Mouse (Mus musculus): Measurements from ENCODE around the gene Sdhb. TPM values are rescaled to one million over a fixed set of nuclear protein-coding genes. Genes with fewer than 3 reads are reported as not detected.
A peak's percentile ranks its signal among the peaks of the same experiment; 100 is the strongest.

Sdhb gene
- total RNA-seq, 2 experiments from 2014 or later = 175 to 186 TPM

DNA sequence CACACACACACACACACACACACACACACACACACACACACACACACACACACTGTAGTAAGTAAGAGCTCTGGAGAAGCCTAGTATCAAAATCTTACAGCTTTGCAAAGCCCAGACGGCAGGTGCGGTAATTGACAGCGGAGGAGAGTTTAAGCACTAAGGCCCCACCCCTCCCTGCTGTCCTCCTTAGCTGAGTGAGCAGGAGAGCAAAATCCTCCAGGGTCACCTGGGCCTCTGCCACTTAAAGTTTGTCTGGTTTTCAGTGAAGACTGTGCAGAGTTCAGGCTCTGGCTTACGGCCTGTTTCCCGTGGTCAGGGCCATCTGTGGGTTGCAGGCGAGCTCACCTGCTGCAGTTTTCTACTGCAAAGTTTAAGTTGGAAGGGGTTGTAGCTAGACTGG is 12.5 kb upstream of the Sdhb start:
- DNase-seq = no peak

DNA sequence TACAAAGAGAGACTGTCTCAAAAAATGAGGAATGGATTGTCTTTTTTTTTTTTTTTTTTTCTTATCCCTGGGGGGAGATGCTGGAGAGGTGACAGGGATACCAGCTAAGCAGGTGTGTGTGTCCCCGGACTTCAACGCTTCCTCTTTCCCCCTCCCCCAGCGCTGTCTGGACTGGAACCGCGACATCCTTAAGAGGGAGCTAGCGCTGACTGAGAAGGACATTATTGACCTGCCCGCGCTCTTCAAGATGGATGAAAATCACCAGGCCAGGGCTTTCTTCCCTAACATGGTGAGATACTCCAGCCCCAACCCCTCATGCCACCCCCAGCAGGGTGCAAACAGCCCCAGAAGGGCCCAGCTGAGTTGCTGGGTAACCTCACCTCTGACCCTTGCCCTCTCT is 12.0 kb upstream of the Sdhb start:
- no peak for DNase-seq

DNA sequence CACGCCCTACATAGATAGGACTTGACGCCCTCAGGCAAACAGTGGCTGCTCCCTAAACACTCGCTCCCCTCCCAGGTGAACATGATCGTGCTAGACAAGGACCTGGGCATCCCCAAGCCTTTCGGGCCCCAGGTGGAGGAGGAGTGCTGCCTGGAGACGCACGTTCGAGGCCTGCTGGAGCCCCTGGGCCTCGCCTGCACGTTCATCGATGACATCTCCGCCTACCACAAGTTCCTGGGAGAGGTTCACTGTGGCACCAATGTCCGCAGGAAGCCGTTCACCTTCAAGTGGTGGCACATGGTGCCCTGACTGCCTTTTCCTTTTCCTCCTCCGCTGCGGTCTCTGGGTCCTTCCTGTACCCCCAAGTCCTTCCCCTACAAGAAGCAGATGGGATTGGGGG is 11.4 kb upstream of the Sdhb start:
- no peak for DNase-seq

DNA sequence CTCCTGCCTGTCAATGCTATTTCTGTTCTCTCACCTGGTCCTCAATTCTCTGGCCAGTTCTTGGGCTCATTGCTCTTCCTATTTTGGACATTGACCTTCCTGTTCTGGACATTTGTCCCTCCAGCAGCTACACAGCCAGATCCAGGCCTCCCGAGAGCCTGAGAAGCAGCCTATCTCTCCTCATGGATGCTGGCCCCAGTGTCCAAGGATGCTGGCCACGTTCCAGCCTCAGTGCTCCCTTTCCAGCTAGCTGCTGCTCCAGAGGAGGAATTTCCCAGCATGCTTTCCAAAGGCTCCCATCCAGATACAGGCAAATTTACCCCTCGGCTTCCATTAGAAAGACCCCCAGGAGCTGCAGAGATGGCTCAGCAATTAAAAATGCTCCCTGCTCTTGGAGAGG is 10.4 kb upstream of the Sdhb start:
- no peak for DNase-seq

DNA sequence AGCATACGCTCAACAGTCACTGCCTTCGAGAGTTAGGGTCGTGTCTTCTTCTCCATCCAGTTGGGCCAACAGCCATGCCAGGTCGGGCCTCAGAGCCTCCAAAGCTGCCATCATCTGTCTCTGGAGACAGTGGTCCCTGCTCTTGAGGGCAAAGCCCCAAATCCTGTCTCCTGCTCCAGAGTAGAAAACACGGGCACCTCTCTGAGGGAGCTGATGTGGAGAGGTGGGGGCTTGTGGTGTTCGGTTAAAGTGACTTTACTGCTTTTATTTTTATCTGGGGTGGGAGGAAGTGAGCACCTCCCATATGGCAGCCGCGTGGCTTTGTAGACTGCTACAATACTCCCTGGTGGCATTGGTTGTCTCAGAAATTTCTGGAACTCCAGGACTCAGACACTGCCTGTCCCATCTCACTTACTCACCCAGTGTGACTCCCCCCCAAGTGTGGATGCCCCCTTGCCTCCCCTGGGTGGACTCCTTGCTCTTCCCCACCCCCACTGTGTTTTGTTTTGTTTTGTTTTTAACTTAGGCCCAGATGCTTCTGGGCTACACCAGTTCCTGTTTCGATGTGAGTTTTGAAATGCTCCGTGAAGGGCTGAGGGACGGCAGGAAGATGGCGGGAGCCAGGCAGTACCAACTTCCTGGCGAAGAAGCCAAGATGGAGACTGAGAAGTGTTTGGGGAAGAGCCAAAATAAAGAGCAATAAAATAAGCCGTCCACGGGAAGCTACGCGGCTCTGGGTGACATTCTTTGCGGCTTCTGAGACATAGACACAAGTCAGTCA is 9.0 kb upstream of the Sdhb start:
- DNase-seq = no peak

DNA sequence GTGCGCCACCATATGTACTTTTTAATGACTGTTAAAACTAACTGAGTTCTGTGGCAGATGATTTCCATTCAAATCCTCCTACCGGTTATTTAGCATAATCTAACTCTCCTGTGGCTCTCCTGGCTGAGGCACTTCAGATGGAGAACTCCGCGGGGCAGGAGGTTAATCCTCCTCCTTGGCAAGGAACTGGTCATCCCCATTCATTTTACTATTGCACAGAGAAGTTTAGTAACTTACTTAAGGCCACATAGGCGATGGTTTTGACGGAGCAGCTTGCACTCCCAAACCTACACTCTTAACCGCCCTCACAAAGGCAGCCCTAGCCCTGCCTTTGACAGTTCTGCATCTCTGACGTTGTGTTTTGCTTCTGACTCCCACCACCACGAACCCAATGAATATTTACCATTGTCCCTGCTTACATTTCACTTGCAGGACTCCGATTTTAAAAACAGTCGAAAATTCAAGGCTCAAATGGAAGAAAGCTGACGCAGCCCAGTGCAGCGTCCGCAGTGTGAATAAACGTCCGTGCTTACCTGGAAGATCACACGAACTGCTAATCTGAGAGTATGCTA is 3.8 kb upstream of the Sdhb start:
- DNase-seq = no peak

DNA sequence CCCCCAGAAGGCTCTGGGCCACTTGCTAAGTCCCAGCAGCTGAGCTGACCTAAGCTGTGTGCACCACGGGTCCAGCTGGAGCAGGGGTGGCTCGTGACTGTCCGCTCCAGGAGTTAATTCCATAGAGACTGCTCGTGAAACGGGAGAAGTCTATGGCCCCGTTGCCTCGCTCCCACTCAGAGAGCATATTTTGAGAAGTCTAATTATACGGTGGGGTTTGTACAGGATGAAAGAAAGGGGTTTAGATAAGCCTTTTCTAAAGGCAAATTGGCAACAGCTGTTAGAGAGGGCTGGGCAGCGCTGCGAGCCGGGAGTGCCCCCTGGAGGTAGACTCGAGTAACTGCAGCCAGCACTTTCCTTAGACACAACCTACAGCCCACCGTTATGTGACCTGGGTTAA is 3.3 kb upstream of the Sdhb start:
- DNase-seq = peak; percentile 76 to 78

DNA sequence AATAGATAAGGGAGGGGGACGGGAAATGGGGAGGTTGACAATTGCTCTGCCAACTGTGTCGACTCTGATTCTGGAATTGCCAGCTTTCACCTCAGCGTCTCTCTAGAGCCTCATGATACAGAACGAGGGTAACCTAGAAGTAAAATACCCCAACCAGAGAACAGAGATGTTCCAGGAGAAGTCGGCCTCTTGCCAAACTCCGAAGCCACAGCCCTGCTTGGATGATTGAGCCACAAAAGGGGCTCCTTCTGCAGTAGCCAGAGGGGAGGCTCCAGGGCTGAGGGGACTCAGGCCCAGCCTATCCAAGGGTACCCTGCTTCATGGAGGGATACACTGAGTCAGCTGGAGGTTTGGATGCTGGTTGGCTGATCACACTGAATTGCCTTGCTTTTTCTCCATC is 2.7 kb upstream of the Sdhb start:
- no peak for DNase-seq

DNA sequence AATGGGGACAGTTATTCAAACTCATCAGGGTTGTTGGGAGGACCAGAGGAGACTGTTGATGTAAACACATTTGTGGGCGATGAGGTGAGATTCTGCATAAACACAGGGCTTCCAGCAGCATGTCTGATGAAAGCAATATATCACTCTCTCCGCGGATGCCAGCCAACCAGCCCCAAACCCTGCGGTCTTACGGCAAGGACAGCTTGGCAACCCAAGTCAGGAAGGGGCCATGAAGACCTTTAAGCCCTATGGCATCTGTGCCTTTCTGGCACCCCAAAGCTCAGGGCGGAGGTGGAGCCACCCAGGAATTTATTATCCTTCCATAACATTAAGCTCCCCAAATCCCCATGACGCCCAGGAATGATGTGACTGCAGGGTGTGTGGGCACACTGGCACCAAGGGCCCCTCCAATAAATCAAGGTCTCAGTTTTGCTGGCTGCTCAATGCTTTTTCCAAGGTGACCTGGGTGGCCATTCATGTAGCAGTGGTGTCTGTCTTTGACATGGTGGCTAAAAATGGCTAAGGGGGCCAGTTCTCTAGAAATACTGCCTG is 1.8 kb upstream of the Sdhb start:
- no peak for DNase-seq

DNA sequence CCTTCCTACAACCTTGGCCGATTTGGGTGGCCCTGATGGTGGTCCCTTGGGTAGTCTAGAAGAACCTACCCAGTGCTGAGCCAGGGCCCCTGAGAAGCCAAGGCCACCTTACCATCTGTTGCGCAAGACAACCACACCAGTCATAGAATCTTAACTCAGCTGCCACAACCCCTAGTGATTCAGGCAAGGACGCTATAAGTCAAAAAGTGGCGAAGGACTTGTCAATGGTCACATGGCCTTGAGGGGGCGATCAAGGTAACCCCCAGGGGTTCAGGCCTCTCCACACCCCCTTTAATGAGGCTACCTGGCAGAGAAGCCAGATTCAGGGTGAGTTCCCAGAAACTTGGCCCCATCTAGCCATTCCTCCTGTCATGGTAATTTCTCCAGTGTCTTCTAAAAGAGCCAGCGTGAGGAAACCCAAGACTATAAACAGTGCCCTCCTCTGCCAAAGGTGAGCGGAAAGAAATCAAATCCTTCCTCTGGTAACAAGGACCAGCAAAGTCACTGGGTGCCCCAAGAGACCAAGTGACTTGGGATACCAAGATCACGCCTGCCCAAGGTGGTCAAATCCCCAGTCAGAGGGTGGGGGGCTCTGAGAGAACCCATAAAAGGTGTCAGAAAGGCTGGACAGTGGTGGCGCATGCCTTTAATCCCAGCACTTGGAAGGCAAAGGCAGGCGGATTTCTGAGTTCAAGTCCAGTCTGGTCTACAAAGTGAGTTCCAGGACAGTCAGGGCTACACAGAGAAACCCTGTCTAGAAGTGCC is 1.1 kb upstream of the Sdhb start:
- DNase-seq = no peak

DNA sequence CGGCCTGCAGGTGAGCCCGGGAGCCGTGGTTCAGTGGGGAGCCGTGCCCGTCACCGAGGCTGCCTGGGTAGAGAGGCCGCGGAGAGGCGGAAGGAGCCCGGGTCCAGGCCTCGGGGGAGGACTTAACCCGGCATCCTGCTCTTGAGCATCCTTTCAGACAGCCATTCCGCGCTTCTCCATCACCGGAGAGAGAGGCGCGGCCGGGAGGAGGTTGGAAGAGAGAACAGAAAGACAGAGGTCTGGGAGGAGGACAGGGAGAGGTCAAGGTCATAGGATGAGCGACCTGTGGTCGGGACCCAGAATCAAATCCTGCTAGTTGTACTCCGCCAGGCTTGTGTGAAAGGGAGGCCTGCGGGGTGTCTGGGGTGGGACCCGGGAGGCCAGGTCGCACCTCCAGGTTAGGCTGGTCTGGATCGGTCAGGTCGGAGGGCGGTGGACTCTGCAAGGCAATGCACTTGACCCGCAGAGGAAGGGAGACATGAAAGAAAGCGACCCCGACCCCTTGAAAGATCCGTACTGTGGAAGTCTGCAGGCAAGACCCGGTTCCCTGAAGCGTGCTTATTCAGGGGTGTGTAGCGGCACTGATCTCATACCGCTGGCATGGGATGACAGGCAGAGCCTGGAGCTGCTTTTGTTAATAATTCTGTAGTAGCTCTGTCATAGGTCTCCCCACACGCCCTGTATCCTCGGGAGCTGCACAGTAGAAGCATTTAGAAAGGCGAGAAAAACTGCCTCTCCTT is 634 bp downstream of the Sdhb start:
- DNase-seq = no peak

DNA sequence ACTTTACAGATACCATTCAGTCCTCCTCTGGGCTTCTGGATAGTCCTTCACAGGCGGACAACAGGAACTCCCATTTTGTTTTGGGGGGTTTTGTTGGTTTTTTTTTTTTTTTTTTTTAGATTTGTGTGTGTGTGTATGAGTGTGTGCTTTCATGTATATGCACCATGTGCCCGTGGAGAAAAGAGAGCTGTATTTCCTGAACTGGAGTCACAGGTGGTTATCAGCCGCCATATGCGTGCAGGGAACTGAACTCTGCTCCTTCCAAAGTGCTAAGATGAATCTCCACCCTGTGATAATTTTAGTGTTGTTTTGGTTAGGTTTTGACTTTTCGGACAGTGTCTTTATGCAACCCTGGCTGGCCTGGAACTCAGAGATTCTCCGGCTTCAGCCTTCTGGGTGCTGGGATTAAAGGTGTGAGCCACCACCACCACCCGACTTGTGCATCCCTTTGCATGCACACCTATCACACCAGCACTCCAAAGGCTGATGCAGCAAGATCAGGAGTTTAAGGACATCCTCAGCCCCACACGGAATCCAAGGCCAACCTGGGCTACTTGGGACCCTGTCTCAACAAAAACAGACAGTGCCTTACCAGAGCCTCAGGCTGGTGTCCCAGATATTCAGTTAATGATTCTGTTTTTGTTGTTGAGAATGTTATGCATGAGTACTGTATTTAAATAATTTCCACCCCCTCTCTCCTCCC is 1.4 kb downstream of the Sdhb start:
- no peak for DNase-seq

DNA sequence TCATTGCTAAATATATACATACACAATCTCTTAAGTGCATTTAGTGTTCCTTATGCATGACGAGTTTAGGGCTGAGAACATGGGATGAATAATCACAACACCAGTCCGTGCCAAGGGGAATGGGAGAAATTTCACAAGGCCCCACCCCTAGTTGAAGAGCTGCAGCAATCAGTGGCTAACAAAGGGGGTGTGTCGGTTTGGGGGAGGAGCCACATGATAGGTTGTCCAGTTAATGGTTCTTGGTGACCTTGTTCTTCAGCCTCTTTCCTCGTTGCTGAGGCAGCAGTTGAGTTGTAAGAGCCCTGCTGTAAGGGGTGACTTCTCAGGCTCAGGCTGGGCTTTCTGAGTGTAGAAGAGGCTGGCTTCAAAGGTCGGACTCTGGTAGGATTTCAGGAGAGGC is 1.9 kb downstream of the Sdhb start:
- DNase-seq = no peak

DNA sequence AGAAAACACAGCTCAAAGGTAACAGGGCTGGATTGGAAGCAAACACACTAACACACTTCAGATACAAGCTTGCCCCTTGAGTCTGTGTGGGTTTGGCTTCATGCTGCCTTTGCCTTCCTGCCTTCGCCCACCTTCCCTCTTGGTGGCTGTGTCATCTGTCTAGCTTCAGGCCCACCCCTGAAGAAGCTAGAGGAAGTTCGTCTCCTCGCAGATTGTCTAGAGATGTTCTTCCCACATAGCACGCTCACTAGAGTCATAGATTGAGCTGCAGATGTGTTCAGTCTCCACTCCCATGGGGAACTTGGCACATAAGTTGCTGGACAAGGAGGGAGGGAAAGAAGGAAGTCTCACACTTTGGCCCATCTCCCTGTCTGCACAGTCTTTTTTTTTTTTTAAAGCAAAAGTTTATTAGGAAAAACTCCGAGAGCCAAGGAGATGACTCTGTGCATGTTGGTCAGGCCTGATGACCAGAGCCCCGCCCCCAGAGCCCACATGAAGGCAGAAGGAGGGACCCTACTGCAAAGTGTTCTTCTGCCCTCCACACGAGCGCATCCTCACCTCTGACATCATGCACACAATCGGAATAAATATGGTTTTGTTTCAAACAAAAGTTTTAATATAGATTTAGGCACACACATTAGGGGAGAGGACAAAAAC is 3.1 kb downstream of the Sdhb start:
- no peak for DNase-seq

DNA sequence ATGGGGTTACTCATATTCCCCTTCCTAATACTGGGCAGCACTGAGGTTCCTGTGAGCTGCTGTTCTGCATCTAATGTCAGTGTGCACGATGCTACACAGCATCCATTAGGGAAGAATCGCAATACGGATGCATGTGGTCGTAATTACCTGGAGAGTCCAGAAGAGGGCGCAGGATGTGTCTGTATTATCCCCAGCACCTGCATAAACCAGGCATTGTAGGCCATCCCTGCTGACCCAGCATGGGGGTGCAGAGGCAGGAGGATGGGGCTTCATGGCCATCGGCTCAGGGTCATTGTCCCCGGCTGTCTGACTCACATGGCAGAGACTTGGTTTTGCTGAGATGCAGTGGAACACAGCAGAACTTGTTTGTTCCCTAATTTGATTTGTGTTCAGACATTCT is 3.6 kb downstream of the Sdhb start:
- DNase-seq = peak; percentile 70 to 78

DNA sequence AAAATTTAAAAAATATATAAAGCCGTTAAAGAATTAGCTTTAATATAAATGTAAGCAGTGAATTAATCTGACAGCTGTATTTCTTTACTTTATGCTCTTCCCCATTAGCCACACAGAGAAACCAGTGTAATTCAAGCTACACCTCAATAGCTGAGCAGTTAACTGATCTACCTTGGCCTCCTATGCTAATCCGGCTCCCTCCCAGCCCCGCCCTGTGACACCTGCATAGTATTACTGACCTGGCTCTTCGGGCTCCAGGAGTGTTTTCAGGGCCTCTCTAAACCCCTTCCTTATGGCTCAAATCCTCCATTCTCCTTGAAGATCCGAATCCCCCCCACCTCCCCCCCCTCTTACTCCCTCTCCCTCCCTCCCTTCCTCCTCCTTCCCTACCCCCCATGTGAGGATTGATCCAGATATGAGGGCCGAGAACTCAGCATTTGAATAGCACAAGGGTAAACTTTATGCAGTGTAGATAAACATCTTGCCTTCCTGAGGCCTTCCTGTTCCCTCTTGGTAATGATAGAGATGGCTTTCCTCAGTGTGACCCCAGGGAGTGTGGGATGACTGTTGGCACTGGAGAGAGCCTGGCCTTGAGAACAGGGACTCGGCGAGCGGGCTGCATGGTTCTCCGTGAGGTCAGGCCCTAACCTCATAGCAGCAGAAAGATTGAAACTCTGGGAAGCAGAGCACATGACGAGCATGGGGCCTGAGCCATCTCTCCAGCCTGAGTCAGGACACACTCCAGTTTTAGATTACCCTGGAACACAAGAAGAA is 6.6 kb downstream of the Sdhb start:
- no peak for DNase-seq

DNA sequence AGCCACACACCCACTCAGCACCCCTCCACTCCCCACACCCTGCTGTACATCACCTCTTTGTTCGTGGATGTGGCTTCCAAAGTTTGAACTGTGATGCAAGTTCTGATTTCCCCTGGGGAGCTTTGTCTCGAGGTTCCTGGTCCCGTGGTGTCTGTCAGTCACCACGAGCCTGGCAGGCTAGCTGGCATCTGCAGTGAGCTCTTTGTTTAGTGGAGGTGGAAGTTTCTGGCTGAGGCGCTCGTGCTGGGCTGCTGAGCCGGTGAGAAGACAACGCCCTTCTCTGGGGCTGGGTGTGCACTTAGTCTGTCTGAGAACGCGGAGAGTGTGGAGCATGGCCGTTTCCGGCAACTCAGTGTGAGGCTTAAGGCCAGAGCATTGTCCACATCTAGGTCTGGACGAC is 10.7 kb downstream of the Sdhb start:
- no peak for DNase-seq

DNA sequence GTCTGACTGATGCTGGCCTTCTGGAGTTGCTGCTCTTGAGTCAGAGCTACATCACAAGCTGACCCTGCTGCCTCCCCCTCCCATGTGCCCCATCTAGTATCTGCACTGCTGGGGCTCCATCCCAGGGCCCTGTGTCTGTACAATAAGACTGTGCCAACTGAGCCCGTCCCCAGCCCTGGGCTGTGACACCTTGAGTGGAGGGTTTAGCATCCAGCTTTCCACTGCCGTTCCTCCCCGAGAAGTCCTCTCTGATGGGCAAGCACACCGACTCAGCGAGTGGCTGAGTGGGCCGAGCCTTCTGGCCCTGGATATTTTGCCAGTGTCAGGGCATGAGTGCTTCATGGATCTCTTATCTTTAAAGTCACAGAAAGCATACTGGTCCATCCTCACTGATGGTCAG is 13.4 kb downstream of the Sdhb start:
- DNase-seq = no peak

DNA sequence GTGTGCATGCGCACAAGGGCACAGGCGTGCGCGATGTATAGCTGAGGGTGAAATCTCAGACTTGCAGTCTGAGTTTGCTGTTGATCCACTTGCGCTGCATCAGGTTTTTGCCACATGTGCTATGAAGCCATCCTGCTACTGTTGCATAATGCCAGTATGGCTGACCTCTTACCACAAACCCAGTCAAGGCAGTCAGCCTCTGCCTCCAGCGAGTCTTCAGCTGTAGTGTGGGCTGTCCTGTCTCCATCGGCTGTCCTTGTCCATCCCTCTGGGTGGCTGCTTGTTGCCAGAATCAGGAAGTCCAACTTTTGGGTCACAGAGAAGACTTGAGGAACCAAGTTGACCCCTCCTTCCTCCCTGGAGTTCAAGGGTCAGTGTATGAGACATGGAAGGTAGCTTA is 14.4 kb downstream of the Sdhb start:
- no peak for DNase-seq

DNA sequence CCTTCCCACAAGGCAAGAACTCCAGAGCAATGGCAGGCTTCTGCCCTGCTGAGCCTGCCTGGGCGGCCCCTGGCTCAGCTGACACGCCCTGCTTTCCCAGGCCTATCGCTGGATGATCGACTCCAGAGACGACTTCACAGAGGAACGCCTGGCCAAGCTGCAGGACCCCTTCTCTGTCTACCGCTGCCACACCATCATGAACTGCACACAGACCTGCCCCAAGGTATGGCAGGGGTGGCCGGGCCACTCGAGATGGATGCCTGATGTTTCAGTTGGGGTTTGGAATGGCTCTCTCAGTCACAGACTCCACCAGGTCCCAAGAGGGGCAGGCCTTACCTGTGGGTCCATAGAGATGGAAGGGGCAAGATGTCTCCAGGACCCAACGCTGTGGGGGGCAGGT is 16.3 kb downstream of the Sdhb start:
- DNase-seq = no peak

All from layer of hippocampus, postnatal 36 days (tissue).